Mouse (Mus musculus): Measurements from ENCODE around the gene Gm34653. TPM values are rescaled to one million over a fixed set of nuclear protein-coding genes. Genes with fewer than 3 reads are reported as not detected.

The Gm34653 gene
- polyA plus RNA-seq, 1 experiment from 2014 or later: not detected

Other genes with a start within 250 kb of the Gm34653 start
- 91.2 and 94.6 TPM in 2 replicates for gene Gapvd1, start 77.8 kb upstream of the Gm34653 start, polyA plus RNA-seq (2015; fragmentation: Nextera tagmentation; extraction: Ambion mirVana)
- gene Hspa5, start 61.0 kb upstream of the Gm34653 start, polyA plus RNA-seq (2015; fragmentation: Nextera tagmentation; extraction: Ambion mirVana): 538 and 557 TPM in 2 replicates
- 17.3 and 22.5 TPM in 2 replicates for gene Rabepk, start 33.1 kb upstream of the Gm34653 start, polyA plus RNA-seq (2015; fragmentation: Nextera tagmentation; extraction: Ambion mirVana)
- gene Fbxw2, start 6.7 kb upstream of the Gm34653 start, polyA plus RNA-seq (2015; fragmentation: Nextera tagmentation; extraction: Ambion mirVana): 51.0 and 52.9 TPM in 2 replicates
- 9.5 and 11.6 TPM in 2 replicates for gene Cutal, start 41.4 kb downstream of the Gm34653 start, polyA plus RNA-seq (2015; fragmentation: Nextera tagmentation; extraction: Ambion mirVana)
- 63.5 and 65.3 TPM in 2 replicates for gene Psmd5, start 42.0 kb downstream of the Gm34653 start, polyA plus RNA-seq (2015; fragmentation: Nextera tagmentation; extraction: Ambion mirVana)
- 1.3 and 1.7 TPM in 2 replicates for gene Phf19, start 81.0 kb downstream of the Gm34653 start, polyA plus RNA-seq (2015; fragmentation: Nextera tagmentation; extraction: Ambion mirVana)
- gene Traf1, start 128.8 kb downstream of the Gm34653 start, polyA plus RNA-seq (2015; fragmentation: Nextera tagmentation; extraction: Ambion mirVana): 0.08 and 0.13 TPM in 2 replicates
- gene Hc, start 228.4 kb downstream of the Gm34653 start, polyA plus RNA-seq (2015; fragmentation: Nextera tagmentation; extraction: Ambion mirVana): 69.0 and 72.4 TPM in 2 replicates